Mouse (Mus musculus): ENCODE measurements around the gene Sacs.

GRCm38 (mm10) chr14:61237101-61237654 is 98.9 kb downstream of the Sacs start:
- no peak for TF ChIP-seq CTCF (IDR thresholded peaks at IDR 0.05; ENCODE audit: low read depth, low read length)
- TF ChIP-seq POLR2A (IDR thresholded peaks at IDR 0.05; ENCODE audit: insufficient read depth, low read length): no peak
- TF ChIP-seq EP300 (IDR thresholded peaks at IDR 0.05; ENCODE audit: insufficient read depth, low read depth, low read length): no peak
